Mouse (Mus musculus) MEL (cell line): ENCODE results near the gene Adap2. TPM values are rescaled to one million over a fixed set of nuclear protein-coding genes. Genes with fewer than 3 reads are reported as not detected.
A peak's percentile ranks its signal among the peaks of the same experiment; 100 is the strongest.

Source experiments
- DNase-seq: peaks from one replicate; pipeline ENCODE4 v3.0.0; 2011; ENCODE audit warnings: low read depth, low spot score
- H3K27ac ChIP-seq: 2 replicates; pipeline ENCODE4 v1.5.1; 2012; ENCODE audit warnings: low read depth, mild to moderate bottlenecking, control low read depth, low read length, moderate library complexity; ENCODE audit not compliant: control insufficient read depth
- H3K27me3 ChIP-seq, 2 experiments: fragments of 150-350 bp in 1 of 2; sonication (generic) in 1 of 2; 2 replicates each; pipeline ENCODE4 v1.6.1; 2012; ENCODE audit warnings: low read length in 2 of 2, mild to moderate bottlenecking in 2 of 2, improper control_type of control experiment in 1 of 2, moderate library complexity in 1 of 2; ENCODE audit not compliant: insufficient read depth in 2 of 2, control insufficient read depth in 1 of 2
- H3K36me3 ChIP-seq, 2 experiments: 2 replicates each; pipeline ENCODE4 v1.6.1; 2012 to 2014; ENCODE audit warnings: low read length in 2 of 2, improper control_type of control experiment in 1 of 2, inconsistent platforms in 1 of 2, mild to moderate bottlenecking in 1 of 2; ENCODE audit not compliant: insufficient read depth in 2 of 2, control insufficient read depth in 1 of 2
- H3K4me1 ChIP-seq, 2 experiments: fragments of 150-350 bp in 1 of 2; sonication (generic) in 1 of 2; 2 replicates each; pipeline ENCODE4 v1.6.1; 2012; ENCODE audit warnings: low read length in 2 of 2, improper control_type of control experiment in 1 of 2, mild to moderate bottlenecking in 1 of 2; ENCODE audit not compliant: insufficient read depth in 2 of 2, control insufficient read depth in 1 of 2
- H3K4me3 ChIP-seq, 2 experiments: fragments of 150-350 bp in 1 of 2; sonication (generic) in 1 of 2; 2 replicates each; pipeline ENCODE4 v1.5.1; 2012; ENCODE audit warnings: low read depth in 2 of 2, low read length in 2 of 2, mild to moderate bottlenecking in 2 of 2, moderate library complexity in 2 of 2, control low read depth in 1 of 2, improper control_type of control experiment in 1 of 2; ENCODE audit not compliant: control insufficient read depth in 1 of 2, insufficient read depth in 1 of 2
- H3K79me2 ChIP-seq: 2 replicates; pipeline ENCODE4 v1.6.1; 2012; ENCODE audit warnings: mild to moderate bottlenecking, low read length, moderate library complexity; ENCODE audit not compliant: control insufficient read depth, poor library complexity, insufficient read depth
- H3K9ac ChIP-seq: 2 replicates; pipeline ENCODE4 v1.6.1; 2012; ENCODE audit warnings: low read depth, mild to moderate bottlenecking, control low read depth, low read length, moderate library complexity; ENCODE audit not compliant: control insufficient read depth, poor library complexity, severe bottlenecking
- H3K9me3 ChIP-seq: fragments of 150-350 bp; sonication (generic); replicated peaks from 2 replicates; pipeline ENCODE4 v1.6.1; 2012; ENCODE audit warnings: mild to moderate bottlenecking, low read length, improper control_type of control experiment, moderate library complexity; ENCODE audit not compliant: insufficient read depth
- CTCF ChIP-seq, 3 experiments: IDR thresholded peaks in 2 of 3; conservative IDR thresholded peaks in 1 of 3; 2 replicates each; pipeline ENCODE4 v1.5.1; 2011 to 2012; ENCODE audit warnings: low read length in 3 of 3, low read depth in 2 of 3, mild to moderate bottlenecking in 2 of 3, improper control_type of control experiment in 1 of 3, inconsistent platforms in 1 of 3, mixed read lengths in 1 of 3, moderate library complexity in 1 of 3; ENCODE audit not compliant: control insufficient read depth in 1 of 3, insufficient read depth in 1 of 3, poor library complexity in 1 of 3, severe bottlenecking in 1 of 3
- E2F4 ChIP-seq: IDR thresholded peaks from 2 replicates; pipeline ENCODE4 v1.6.1; 2011; ENCODE audit warnings: low read depth, low read length, improper control_type of control experiment, borderline replicate concordance
- ELF1 ChIP-seq: IDR thresholded peaks from 2 replicates; pipeline ENCODE4 v1.6.1; 2014; ENCODE audit warnings: low read depth, mild to moderate bottlenecking, inconsistent platforms, low read length, improper control_type of control experiment, moderate library complexity
- EP300 ChIP-seq, 2 experiments: IDR thresholded peaks; 2 replicates each; pipeline ENCODE4 v1.6.1; 2011; ENCODE audit warnings: improper control_type of control experiment in 2 of 2, low read length in 2 of 2, low read depth in 1 of 2, mild to moderate bottlenecking in 1 of 2
- GABPA ChIP-seq: IDR thresholded peaks from 2 replicates; pipeline ENCODE4 v1.6.1; 2012; ENCODE audit warnings: low read depth, mild to moderate bottlenecking, inconsistent platforms, low read length, improper control_type of control experiment, moderate library complexity
- GATA1 ChIP-seq: IDR thresholded peaks from 2 replicates; pipeline ENCODE4 v1.6.1; 2011; ENCODE audit warnings: low read depth, low read length, improper control_type of control experiment
- JUND ChIP-seq: IDR thresholded peaks from 2 replicates; pipeline ENCODE4 v1.6.1; 2011; ENCODE audit warnings: low read depth, mild to moderate bottlenecking, improper control_type of control experiment, low read length
- KAT2A ChIP-seq: conservative IDR thresholded peaks from 2 replicates; pipeline ENCODE4 v1.6.1; 2012; ENCODE audit warnings: low read depth, low read length, improper control_type of control experiment, inconsistent platforms
- MAFK ChIP-seq: IDR thresholded peaks from 2 replicates; pipeline ENCODE4 v1.6.1; 2011; ENCODE audit warnings: low read depth, mild to moderate bottlenecking, low read length, improper control_type of control experiment, borderline replicate concordance
- MAX ChIP-seq: IDR thresholded peaks from 2 replicates; pipeline ENCODE4 v1.6.1; 2011; ENCODE audit warnings: low read length, improper control_type of control experiment
- MAZ ChIP-seq: IDR thresholded peaks from 2 replicates; pipeline ENCODE4 v1.6.1; 2012; ENCODE audit warnings: low read depth, mild to moderate bottlenecking, inconsistent platforms, low read length, improper control_type of control experiment
- MEF2A ChIP-seq: IDR thresholded peaks from 2 replicates; pipeline ENCODE4 v1.6.1; 2014; ENCODE audit warnings: low read depth, mild to moderate bottlenecking, inconsistent platforms, low read length, improper control_type of control experiment; ENCODE audit not compliant: poor library complexity, insufficient replicate concordance, severe bottlenecking; ENCODE audit errors: extremely low read depth
- MXI1 ChIP-seq: IDR thresholded peaks from 2 replicates; pipeline ENCODE4 v1.6.1; 2011; ENCODE audit warnings: mild to moderate bottlenecking, low read depth, low read length, improper control_type of control experiment
- NELFE ChIP-seq: IDR thresholded peaks from 2 replicates; pipeline ENCODE4 v1.6.1; 2011; ENCODE audit warnings: low read depth, low read length, improper control_type of control experiment
- NRF1 ChIP-seq: IDR thresholded peaks from 2 replicates; pipeline ENCODE4 v1.6.1; 2014; ENCODE audit warnings: low read depth, mild to moderate bottlenecking, inconsistent platforms, low read length, improper control_type of control experiment, moderate library complexity; ENCODE audit not compliant: poor library complexity, insufficient read depth, severe bottlenecking
- POLR2A ChIP-seq, 2 experiments: IDR thresholded peaks; 2 replicates each; pipeline ENCODE4 v1.6.1; 2011 to 2012; ENCODE audit warnings: low read length in 2 of 2, mild to moderate bottlenecking in 2 of 2, control low read depth in 1 of 2, improper control_type of control experiment in 1 of 2, low read depth in 1 of 2, moderate library complexity in 1 of 2; ENCODE audit not compliant: control insufficient read depth in 1 of 2, insufficient read depth in 1 of 2, poor library complexity in 1 of 2
- RAD21 ChIP-seq: IDR thresholded peaks from 2 replicates; pipeline ENCODE4 v1.6.1; 2011; ENCODE audit warnings: mild to moderate bottlenecking, low read depth, low read length, improper control_type of control experiment
- RCOR1 ChIP-seq: IDR thresholded peaks from 2 replicates; pipeline ENCODE4 v1.6.1; 2012; ENCODE audit warnings: low read depth, mild to moderate bottlenecking, inconsistent platforms, low read length, improper control_type of control experiment
- SIN3A ChIP-seq: IDR thresholded peaks from 2 replicates; pipeline ENCODE4 v1.6.1; 2012; ENCODE audit warnings: low read length, improper control_type of control experiment, inconsistent platforms
- SMC3 ChIP-seq: IDR thresholded peaks from 2 replicates; pipeline ENCODE4 v1.6.1; 2011; ENCODE audit warnings: low read depth, low read length, improper control_type of control experiment
- TAL1 ChIP-seq: IDR thresholded peaks from 2 replicates; pipeline ENCODE4 v1.6.1; 2012; ENCODE audit warnings: mild to moderate bottlenecking, inconsistent platforms, low read length, moderate library complexity, mixed read lengths
- TBP ChIP-seq: IDR thresholded peaks from 2 replicates; pipeline ENCODE4 v1.8.0; 2011; ENCODE audit warnings: low read depth, low read length, improper control_type of control experiment
- TCF12 ChIP-seq: IDR thresholded peaks from 2 replicates; pipeline ENCODE4 v1.6.1; 2014; ENCODE audit warnings: low read depth, mild to moderate bottlenecking, inconsistent platforms, low read length, improper control_type of control experiment, moderate library complexity
- USF1 ChIP-seq: IDR thresholded peaks from 2 replicates; pipeline ENCODE4 v1.6.1; 2014; ENCODE audit warnings: low read depth, mild to moderate bottlenecking, inconsistent platforms, low read length, improper control_type of control experiment, moderate library complexity
- USF2 ChIP-seq, 2 experiments: IDR thresholded peaks; 2 replicates each; pipeline ENCODE4 v1.6.1; 2011 to 2012; ENCODE audit warnings: improper control_type of control experiment in 2 of 2, low read length in 2 of 2, borderline replicate concordance in 1 of 2, inconsistent platforms in 1 of 2, low read depth in 1 of 2, mild to moderate bottlenecking in 1 of 2; ENCODE audit not compliant: insufficient read depth in 1 of 2
- ZC3H11A ChIP-seq: IDR thresholded peaks from 2 replicates; pipeline ENCODE4 v1.6.1; 2012; ENCODE audit warnings: low read depth, mild to moderate bottlenecking, inconsistent platforms, low read length, improper control_type of control experiment
- ZKSCAN1 ChIP-seq: IDR thresholded peaks from 2 replicates; pipeline ENCODE4 v1.6.1; 2012; ENCODE audit warnings: low read depth, mild to moderate bottlenecking, inconsistent platforms, low read length, improper control_type of control experiment, moderate library complexity
- ZNF384 ChIP-seq: IDR thresholded peaks from 2 replicates; pipeline ENCODE4 v1.6.1; 2012; ENCODE audit warnings: low read depth, mild to moderate bottlenecking, inconsistent platforms, low read length, improper control_type of control experiment
- polyA plus RNA-seq, 2 experiments: library from polyadenylated mRNA; stranded (reverse) in 1 of 2; unstranded in 1 of 2; fragments of >175 nt in 1 of 2; fragments of >200 nt in 1 of 2; gene quantifications; 2 replicates each; pipeline versions ENCODE4 v1.2.1 to v1.2.4; 2012; ENCODE audit warnings: low replicate concordance in 2 of 2, low read depth in 1 of 2; ENCODE audit not compliant: insufficient read length in 2 of 2, insufficient read depth in 1 of 2, missing spikeins in 1 of 2
- total RNA-seq: library from RNA; depleted of rRNA; stranded (reverse); fragments of 300-350 nt; gene quantifications from 2 replicates; pipeline ENCODE4 v1.2.3, GENCODE M21; 2012

Adap2 gene
- total and polyA plus RNA-seq, 3 experiments = not detected

DNA sequence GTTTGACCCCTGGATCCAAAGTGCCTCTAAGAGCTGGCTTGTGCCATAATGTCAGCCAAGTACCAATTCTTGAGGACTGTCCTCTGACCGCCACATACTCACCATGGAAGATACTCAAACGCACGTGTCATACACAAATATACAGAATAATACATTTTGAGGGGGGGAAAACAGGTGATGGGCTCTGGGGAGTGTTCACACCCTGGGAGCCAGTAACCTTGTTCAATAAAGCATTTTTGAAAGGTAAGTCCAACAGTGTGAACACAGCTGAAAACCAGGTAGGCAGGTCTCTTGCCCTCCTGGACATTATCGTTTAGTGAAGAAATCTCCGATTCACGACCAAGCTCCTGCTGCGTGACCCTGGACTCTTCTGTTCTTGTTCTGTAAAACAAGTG, 54.6 kb downstream of the Adap2 start:
- H3K4me3 ChIP-seq = peak overlapping the region in 1 of 2 experiments; percentile 9; a peak in 1 of 4 replicates
- H3K9me3 ChIP-seq = no peaks in the 10 kb centered on the region
- no peak for TF ChIP-seq GABPA
- no peak for TF ChIP-seq SIN3A
- TF ChIP-seq ZKSCAN1 = no peak
- no peak for TF ChIP-seq ZNF384
- TF ChIP-seq RAD21 = no peak
- no peak for TF ChIP-seq MAZ
- no peak for TF ChIP-seq KAT2A
- no peak for TF ChIP-seq MXI1
- no peak for TF ChIP-seq TBP
- no peak for TF ChIP-seq RCOR1
- no peak for TF ChIP-seq SMC3
- peaks cover 3 to 5% of the 10 kb centered on the region in 2 experiments; a peak in 3 of 4 replicates for H3K4me1 ChIP-seq
- H3K27ac ChIP-seq = no peak overlapping the region
- H3K36me3 ChIP-seq = peaks cover under 1 to 8% of the 10 kb centered on the region in 2 experiments
- H3K9ac ChIP-seq = peak overlapping the region; percentile 8
- DNase-seq = no peak
- no peaks in the 10 kb centered on the region for H3K27me3 ChIP-seq
- H3K79me2 ChIP-seq = peaks cover 31% of the 10 kb centered on the region

DNA sequence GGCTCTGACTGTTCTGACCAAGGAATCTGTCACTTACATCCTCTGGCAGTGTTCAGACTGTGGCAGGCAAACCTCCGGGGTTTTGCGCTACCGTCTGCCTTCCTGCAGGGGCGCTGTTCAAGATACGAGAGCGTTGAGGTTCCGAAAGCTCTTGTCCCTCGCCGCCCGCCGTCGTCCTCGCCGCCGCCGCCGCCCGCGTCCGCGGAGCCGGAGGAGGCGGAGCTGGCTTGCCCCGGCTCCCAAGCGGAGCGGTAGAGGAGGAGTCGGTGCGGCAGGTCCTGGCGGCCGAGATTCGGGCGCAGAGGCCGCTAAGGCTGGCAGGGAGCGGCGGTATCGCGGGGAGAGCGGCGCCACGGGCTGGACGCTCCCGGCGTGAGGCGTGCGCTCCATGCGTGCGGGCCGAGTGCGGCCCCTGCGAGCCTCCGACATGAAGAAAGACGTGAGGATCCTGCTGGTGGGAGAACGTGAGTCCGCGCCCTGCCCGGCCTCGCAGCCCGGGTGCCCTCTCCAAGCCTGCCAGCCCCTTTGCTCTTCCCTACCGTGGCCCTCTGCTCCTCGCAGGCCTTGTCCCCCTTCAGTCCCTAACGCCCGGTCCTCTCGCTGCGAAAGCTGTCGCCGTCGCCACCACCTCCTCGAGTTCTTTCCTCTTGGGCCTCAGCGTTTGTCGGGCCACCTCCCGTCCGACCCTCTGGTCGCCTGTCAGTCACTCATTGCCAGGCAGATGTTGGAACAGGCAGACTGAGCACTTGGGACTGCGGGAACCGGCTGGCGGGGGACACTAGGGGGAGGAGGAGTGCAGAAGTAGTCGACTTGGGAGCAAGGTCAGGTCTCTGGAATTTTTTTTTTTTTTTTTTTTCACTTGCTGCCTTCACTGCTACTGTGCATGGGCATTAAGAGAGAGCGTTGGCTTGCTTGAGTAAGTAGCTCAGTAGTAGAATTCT, 55.2 kb downstream of the Adap2 start, which contains the start of gene Rhot1:
Gene Rhot1 (plus strand): TSS at position 160 of the 941 bp plus-strand sequence.
- H3K4me1 ChIP-seq = peaks cover 3 to 5% of the 10 kb centered on the region in 2 experiments; a peak in 3 of 4 replicates
- no peaks in the 10 kb centered on the region for H3K9me3 ChIP-seq
- H3K27me3 ChIP-seq = no peaks in the 10 kb centered on the region
- peak within 1 kb of the TSS; percentile 71 for H3K27ac ChIP-seq
- DNase-seq = peak; percentile 99
- H3K79me2 ChIP-seq = peaks cover 31% of the 10 kb centered on the region
- H3K4me3 ChIP-seq = peak within 1 kb of the TSS; percentile 91 to 96
- H3K9ac ChIP-seq = peak within 1 kb of the TSS; percentile 85
- H3K36me3 ChIP-seq = peaks cover 5 to 9% of the 10 kb centered on the region in 2 experiments
- TF ChIP-seq ZKSCAN1 (no peak), MAZ (peak; percentile 84), MAFK (no peak; the same call in 1 of the 2 replicates), E2F4 (no peak), USF2 (IDR thresholded peaks at IDR 0.05; ENCODE audit: borderline replicate concordance in 1 of 2, insufficient read depth in 1 of 2, low read depth in 1 of 2, low read length in 2 of 2) (no peak), SMC3 (peak; percentile 36), USF1 (peak; percentile 34; the same call in 1 of the 2 replicates), MXI1 (peak; percentile 72; the same call in 1 of the 2 replicates), TAL1 (no peak), GATA1 (no peak), TCF12 (peak; percentile 83), MEF2A (0 out of 2 replicates have a peak, but pooled peaks have one; percentile 67), NELFE (peak; percentile 96), POLR2A (IDR thresholded peaks at IDR 0.05; ENCODE audit: control insufficient read depth in 1 of 2, insufficient read depth in 1 of 2, low read depth in 1 of 2, low read length in 2 of 2, poor library complexity in 1 of 2) (peak; percentile 94 to 96), MAX (0 out of 2 replicates have a peak, but pooled peaks have one; percentile 45), CTCF (IDR thresholded peaks at IDR 0.05 in 2 of 3, conservative IDR thresholded peaks at IDR 0.05 in 1 of 3; ENCODE audit: control insufficient read depth in 1 of 3, insufficient read depth in 1 of 3, low read depth in 2 of 3, low read length in 3 of 3, poor library complexity in 1 of 3, severe bottlenecking in 1 of 3) (peak; percentile 78 to 99 (median 95)), JUND (no peak), ELF1 (peak; percentile 79), ZC3H11A (0 out of 2 replicates have a peak, but pooled peaks have one; percentile 1), NRF1 (0 out of 2 replicates have a peak, but pooled peaks have one; percentile 28), EP300 (IDR thresholded peaks at IDR 0.05; ENCODE audit: low read depth in 1 of 2, low read length in 2 of 2) (peak in 1 of 2 experiments; percentile 59; a peak in 2 of 4 replicates), GABPA (peak; percentile 91; the same call in 1 of the 2 replicates)
